Comparison of ENCODE assay signal across 8 mouse cellular contexts in the genomic region with DNA sequence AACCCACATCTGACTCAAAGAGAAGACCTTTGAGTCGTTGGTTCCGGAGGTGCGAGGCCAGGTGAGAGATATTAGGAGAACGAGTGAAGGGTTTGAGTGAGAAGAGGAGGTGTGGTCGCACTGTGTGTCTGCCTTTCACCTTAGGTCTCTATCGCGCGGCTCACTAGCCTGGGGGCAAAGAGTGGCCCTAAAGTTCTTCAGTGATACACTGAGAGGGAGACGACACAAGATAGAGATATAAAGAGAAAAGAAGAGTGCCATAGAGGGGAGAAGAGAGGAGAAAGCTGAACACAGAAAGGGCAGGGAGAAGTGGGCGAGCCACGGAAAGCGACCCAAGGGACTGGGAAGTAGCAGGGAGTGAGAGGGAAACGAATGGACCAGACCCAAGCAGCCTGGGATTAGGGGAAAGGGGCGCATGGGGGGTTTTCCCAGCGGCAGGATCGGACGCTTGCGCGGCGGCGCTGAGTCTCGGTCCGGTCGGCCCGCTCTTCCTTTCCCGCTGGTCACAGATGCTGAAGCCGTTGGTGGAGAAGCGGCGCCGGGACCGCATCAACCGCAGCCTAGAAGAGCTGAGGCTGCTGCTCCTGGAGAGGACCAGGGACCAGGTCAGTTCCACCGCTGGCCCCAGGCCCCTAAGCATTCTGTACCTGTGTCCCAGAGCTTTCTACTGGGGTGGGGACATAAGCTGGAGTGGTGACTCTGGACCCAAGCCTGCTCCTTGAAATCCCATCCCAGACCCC. TPM values are rescaled to one million over a fixed set of nuclear protein-coding genes. Genes with fewer than 3 reads are reported as not detected.
DNase-seq lines count a peak whose midpoint lies in the region; ATAC-seq and TF ChIP-seq lines count a peak whose summit lies in the region.

No protein-coding gene starts in this region.

- H3K4me3 ChIP-seq in forebrain, embryonic 11.5 days (ENCODE audit: low read depth, low read length): peak overlapping the region; percentile 76
- H3K4me3 ChIP-seq in intestine, postnatal 0 days (ENCODE audit: low read depth, low read length): peak overlapping the region; percentile 53
- H3K4me3 ChIP-seq in midbrain, embryonic 12.5 days: peak overlapping the region; percentile 77

- H3K4me2 ChIP-seq in forebrain, embryonic 11.5 days (ENCODE audit: low read depth, low read length, severe bottlenecking): peak overlapping the region; percentile 96
- peak overlapping the region; percentile 93 for H3K4me2 ChIP-seq in intestine, postnatal 0 days (replicated peaks; ENCODE audit: low read depth)
- H3K4me2 ChIP-seq in midbrain, embryonic 12.5 days (replicated peaks): peak overlapping the region; percentile 92

- H3K36me3 ChIP-seq in forebrain, embryonic 11.5 days (ENCODE audit: control insufficient read depth, insufficient read depth, low read length): no peaks in the 10 kb centered on the region; the same call in 1 of the 2 replicates
- H3K36me3 ChIP-seq in intestine, postnatal 0 days (ENCODE audit: control insufficient read depth, insufficient read depth): no peaks in the 10 kb centered on the region
- H3K36me3 ChIP-seq in midbrain, embryonic 12.5 days: no peaks in the 10 kb centered on the region

- H3K27ac ChIP-seq in forebrain, embryonic 11.5 days (ENCODE audit: low read depth, low read length): no peak overlapping the region
- H3K27ac ChIP-seq in intestine, postnatal 0 days (ENCODE audit: low read depth, low read length): 0 out of 2 replicates have a peak overlapping the region, but pooled peaks have one; percentile 78
- H3K27ac ChIP-seq in midbrain, embryonic 12.5 days (replicated peaks): no peak overlapping the region

- peak; percentile 96 for DNase-seq in heart, adult 11 months
- no peak for DNase-seq in heart, adult 9 months (ENCODE audit: low spot score in 2 of 2)
- DNase-seq in MN1 (ENCODE audit: low spot score): peak; percentile 41
- peak; percentile 70 for DNase-seq in forebrain, embryonic 11.5 days (ENCODE audit: low spot score)
- DNase-seq in left cerebral cortex, adult 11 months (ENCODE audit: low spot score): no peak
- no peak for DNase-seq in layer of hippocampus, postnatal 36 days

- H3K9ac ChIP-seq in forebrain, embryonic 11.5 days (ENCODE audit: low read length): peak overlapping the region; percentile 69
- H3K9ac ChIP-seq in intestine, postnatal 0 days (ENCODE audit: low read depth, low read length): peak overlapping the region; percentile 53; the same call in 1 of the 2 replicates
- peak overlapping the region; percentile 72 for H3K9ac ChIP-seq in midbrain, embryonic 12.5 days (replicated peaks)

- under 1% methylated on average over 33 of the region's 33 CpGs for WGBS in forebrain, embryonic 11.5 days
- WGBS in intestine, postnatal 0 days: 3% methylated on average over 32 of the region's 33 CpGs
- under 1% methylated on average over 33 of the region's 33 CpGs for WGBS in midbrain, embryonic 12.5 days

- H3K4me1 ChIP-seq in forebrain, embryonic 11.5 days (replicated peaks; ENCODE audit: control insufficient read depth, insufficient read depth, low read length): peaks cover 34% of the 10 kb centered on the region
- H3K4me1 ChIP-seq in intestine, postnatal 0 days (replicated peaks; ENCODE audit: control insufficient read depth, insufficient read depth, low read length): 0 out of 2 replicates have a peak, but pooled peaks cover 12% of the 10 kb centered on the region
- H3K4me1 ChIP-seq in midbrain, embryonic 12.5 days: peaks cover 54% of the 10 kb centered on the region

- ATAC-seq in forebrain, embryonic 11.5 days (replicated peaks; ENCODE audit: low FRiP score): no peak
- ATAC-seq in intestine, postnatal 0 days: no peak
- ATAC-seq in midbrain, embryonic 12.5 days (ENCODE audit: low FRiP score, low read depth): no peak

- peaks cover 13% of the 10 kb centered on the region for H3K27me3 ChIP-seq in forebrain, embryonic 11.5 days (ENCODE audit: control insufficient read depth, insufficient read depth, low read length)
- H3K27me3 ChIP-seq in intestine, postnatal 0 days (replicated peaks; ENCODE audit: control insufficient read depth, insufficient read depth, low read length): no peaks in the 10 kb centered on the region
- peaks cover 46% of the 10 kb centered on the region for H3K27me3 ChIP-seq in midbrain, embryonic 12.5 days

- H3K9me3 ChIP-seq in forebrain, embryonic 11.5 days (ENCODE audit: control insufficient read depth, low read length): no peaks in the 10 kb centered on the region
- no peaks in the 10 kb centered on the region for H3K9me3 ChIP-seq in intestine, postnatal 0 days (ENCODE audit: control insufficient read depth)
- no peaks in the 10 kb centered on the region for H3K9me3 ChIP-seq in midbrain, embryonic 12.5 days

- TF ChIP-seq CTCF in intestine, postnatal 0 days (IDR thresholded peaks at IDR 0.05; ENCODE audit: low read depth): no peak

RNA-seq across cellular contexts. Expression of a gene that starts 1.0 kb away (rescaled TPM):
- 0.11 and 0.24 TPM in 2 replicates for polyA plus RNA-seq in forebrain, embryonic 11.5 days (2014; fragmentation: Nextera tagmentation; extraction: Ambion mirVana)
- 0.21 and 0.37 TPM in 2 replicates for polyA plus RNA-seq in intestine, postnatal 0 days (2015; fragmentation: Nextera tagmentation; extraction: Ambion mirVana)
- polyA plus RNA-seq in midbrain, embryonic 12.5 days (2016; fragmentation: Nextera tagmentation; extraction: Ambion mirVana): 0.21 and 0.38 TPM in 2 replicates
- 1 to 10 TPM in 1 of 2 experiments, under 1 TPM in 1; 0.68 to 1.1 TPM for total RNA-seq in layer of hippocampus, postnatal 36 days (2021)

RNA-seq across cellular contexts. Expression of a gene that starts 1.2 kb away (rescaled TPM):
- 0.39 TPM in 1 of 2 replicates, not detected in the other for polyA plus RNA-seq in forebrain, embryonic 11.5 days (2014; fragmentation: Nextera tagmentation; extraction: Ambion mirVana)
- 0.12 and 0.37 TPM in 2 replicates for polyA plus RNA-seq in intestine, postnatal 0 days (2015; fragmentation: Nextera tagmentation; extraction: Ambion mirVana)
- 0.18 and 0.29 TPM in 2 replicates for polyA plus RNA-seq in midbrain, embryonic 12.5 days (2016; fragmentation: Nextera tagmentation; extraction: Ambion mirVana)
- 1 to 10 TPM in 1 of 2 experiments, under 1 TPM in 1; 0.96 to 1.2 TPM for total RNA-seq in layer of hippocampus, postnatal 36 days (2021)

RNA-seq across cellular contexts. Expression of a gene that starts 4.5 kb away (rescaled TPM):
- not detected in 2 replicates for polyA plus RNA-seq in forebrain, embryonic 11.5 days (2014; fragmentation: Nextera tagmentation; extraction: Ambion mirVana)
- polyA plus RNA-seq in intestine, postnatal 0 days (2015; fragmentation: Nextera tagmentation; extraction: Ambion mirVana): 0.31 and 0.82 TPM in 2 replicates
- polyA plus RNA-seq in midbrain, embryonic 12.5 days (2016; fragmentation: Nextera tagmentation; extraction: Ambion mirVana): 0.66 and 0.67 TPM in 2 replicates
- total RNA-seq in layer of hippocampus, postnatal 36 days (2021): 1 to 10 TPM; 6.6 to 6.9 TPM

RNA-seq across cellular contexts. Expression of a gene that starts 26.2 kb away (rescaled TPM):
- polyA plus RNA-seq in forebrain, embryonic 11.5 days (2014; fragmentation: Nextera tagmentation; extraction: Ambion mirVana): 8.2 and 10.0 TPM in 2 replicates
- polyA plus RNA-seq in intestine, postnatal 0 days (2015; fragmentation: Nextera tagmentation; extraction: Ambion mirVana): 7.2 and 11.3 TPM in 2 replicates
- 9.8 and 10.9 TPM in 2 replicates for polyA plus RNA-seq in midbrain, embryonic 12.5 days (2016; fragmentation: Nextera tagmentation; extraction: Ambion mirVana)
- 10 to 100 TPM; 78.2 to 92.8 TPM for total RNA-seq in layer of hippocampus, postnatal 36 days (2021)

RNA-seq across cellular contexts. Expression of a gene that starts 32.9 kb away (rescaled TPM):
- 95.9 and 98.4 TPM in 2 replicates for polyA plus RNA-seq in forebrain, embryonic 11.5 days (2014; fragmentation: Nextera tagmentation; extraction: Ambion mirVana)
- 45.3 and 50.3 TPM in 2 replicates for polyA plus RNA-seq in intestine, postnatal 0 days (2015; fragmentation: Nextera tagmentation; extraction: Ambion mirVana)
- polyA plus RNA-seq in midbrain, embryonic 12.5 days (2016; fragmentation: Nextera tagmentation; extraction: Ambion mirVana): 123 and 131 TPM in 2 replicates
- 100 to 1,000 TPM; 962 to 984 TPM for total RNA-seq in layer of hippocampus, postnatal 36 days (2021)

Comparison
In these comparisons a context has a peak if more than half of its experiments do, and no peak if none do; other contexts are left out.
1. DNase-seq: peak in heart, adult 11 months (single experiment), MN1 (single experiment) and forebrain, embryonic 11.5 days (single experiment); none in heart, adult 9 months (0 of 2), left cerebral cortex, adult 11 months (single experiment) and layer of hippocampus, postnatal 36 days (0 of 2).
2. Peak in every context shown above with its lines, with median percentiles within 50 percentile points of each other: H3K4me2 ChIP-seq, H3K4me3 ChIP-seq and H3K9ac ChIP-seq.